Mouse (Mus musculus): ENCODE measurements around the gene Nktr. TPM values are rescaled to one million over a fixed set of nuclear protein-coding genes. Genes with fewer than 3 reads are reported as not detected.

Nktr gene
- polyA plus RNA-seq (2012) = 21.3 and 36.5 TPM in 2 replicates

DNA sequence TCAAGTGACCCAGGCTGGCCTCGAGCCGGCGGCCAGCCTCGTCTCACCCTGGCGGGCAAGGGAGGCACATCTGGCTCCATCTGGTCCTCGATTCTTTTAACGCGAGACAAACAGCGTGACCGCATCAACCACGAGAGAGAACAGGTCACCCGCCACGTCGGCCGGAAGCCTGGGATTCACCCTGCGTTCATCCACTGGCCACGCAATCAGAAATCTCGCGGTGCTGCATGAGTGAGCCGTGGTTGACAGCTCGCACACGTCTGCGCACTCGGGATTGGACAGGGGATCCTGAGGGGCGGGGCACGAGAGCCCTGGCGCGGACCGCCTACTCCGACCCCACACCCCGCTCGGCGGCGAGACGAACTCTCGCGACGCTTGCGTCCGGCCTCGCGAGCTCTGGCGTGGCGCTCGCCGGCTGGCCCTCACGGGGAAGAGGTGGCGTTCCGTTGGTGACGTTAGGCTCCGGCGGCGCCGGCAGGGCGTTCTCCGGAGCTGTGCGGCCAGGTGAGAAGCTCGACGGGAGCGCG, at the start of gene Nktr:
TSS of gene Nktr (plus strand) at position 378 of the 527 bp plus-strand sequence.

DNA sequence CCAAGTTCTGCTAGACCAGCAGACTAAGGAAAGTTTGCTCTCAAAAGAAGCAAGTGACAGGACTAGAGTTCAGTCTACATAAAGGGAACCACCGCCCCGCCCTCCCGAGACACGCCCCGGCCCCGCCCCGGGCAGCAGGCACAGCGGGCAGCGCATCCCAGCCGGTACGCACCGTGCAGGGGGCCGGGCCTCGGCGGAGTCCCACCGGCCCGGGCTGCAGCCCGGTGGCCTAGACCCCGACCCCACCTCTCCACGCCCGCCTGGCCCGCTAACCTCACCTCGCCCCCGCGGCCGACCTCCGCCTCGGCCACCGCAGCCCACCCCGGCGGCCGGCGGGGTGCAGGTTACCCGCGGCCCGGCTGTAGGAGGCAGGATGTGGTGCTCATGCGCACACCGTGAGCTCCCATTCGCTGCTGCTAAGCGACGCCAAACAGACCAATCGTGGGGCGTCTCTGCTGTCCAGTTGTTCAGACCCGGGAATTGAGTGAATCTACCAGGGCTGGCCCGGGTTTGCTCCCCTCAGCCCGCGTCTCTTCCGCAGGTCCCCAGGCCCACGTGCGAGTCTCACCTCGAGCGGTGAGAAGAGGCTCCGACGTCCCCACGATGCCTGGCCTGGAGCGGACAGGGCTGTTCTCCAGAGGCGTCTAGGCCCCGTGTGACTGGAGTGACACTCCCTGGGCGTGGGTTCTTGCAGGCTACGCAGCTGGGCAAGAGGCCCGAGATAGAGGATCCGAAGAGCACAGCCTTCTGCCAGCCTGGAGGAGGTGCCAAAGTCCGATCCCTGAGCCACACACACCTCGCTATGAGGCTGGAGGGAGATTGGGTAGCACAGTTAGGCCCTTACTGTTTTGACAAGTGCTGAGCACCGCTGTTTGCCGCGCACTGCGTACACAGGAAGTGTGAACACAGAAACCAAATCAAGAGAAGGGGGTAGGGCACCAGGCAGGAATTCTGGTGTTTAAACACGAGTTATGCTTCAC, 14.0 kb upstream of the Nktr start, which contains the start of gene Sec22c:
TSS of gene Sec22c (minus strand) at position 845 of the 980 bp plus-strand sequence.

DNA sequence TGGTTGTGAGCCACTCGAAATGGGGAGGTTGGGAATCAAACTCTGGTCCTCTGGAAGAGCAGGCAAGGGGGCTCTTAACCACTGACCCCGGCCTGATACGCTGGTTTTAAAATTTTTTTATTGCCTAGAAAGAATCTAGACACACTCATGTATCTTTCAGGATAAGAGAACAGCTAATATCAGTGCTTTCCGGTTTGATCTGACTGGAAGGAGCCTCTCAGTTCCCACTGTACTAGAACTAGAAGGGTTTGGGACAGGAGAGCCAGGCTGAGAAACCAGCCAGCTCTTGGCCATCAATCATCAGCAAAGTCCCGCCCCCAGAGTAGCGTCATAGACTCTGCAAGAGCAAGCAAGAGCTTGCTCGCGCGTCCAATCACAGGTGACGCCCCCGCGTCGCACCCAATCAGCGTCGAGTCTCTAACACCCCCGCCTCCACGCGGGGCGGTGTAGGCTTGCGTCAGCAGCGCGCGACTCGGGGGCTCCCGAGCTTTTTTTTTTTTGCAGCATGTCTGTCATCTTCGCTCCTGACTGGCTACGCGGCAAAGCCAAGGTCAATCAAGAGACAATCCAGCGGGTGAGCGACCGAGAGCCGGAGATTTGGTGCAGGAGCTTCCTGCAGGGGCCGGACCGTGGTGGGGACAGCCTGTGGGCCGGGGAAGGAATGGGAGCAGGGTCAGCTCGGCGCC, 8.9 kb upstream of the Nktr start, which contains the start of gene Ss18l2:
TSS of gene Ss18l2 (plus strand) at position 432 of the 686 bp plus-strand sequence.

DNA sequence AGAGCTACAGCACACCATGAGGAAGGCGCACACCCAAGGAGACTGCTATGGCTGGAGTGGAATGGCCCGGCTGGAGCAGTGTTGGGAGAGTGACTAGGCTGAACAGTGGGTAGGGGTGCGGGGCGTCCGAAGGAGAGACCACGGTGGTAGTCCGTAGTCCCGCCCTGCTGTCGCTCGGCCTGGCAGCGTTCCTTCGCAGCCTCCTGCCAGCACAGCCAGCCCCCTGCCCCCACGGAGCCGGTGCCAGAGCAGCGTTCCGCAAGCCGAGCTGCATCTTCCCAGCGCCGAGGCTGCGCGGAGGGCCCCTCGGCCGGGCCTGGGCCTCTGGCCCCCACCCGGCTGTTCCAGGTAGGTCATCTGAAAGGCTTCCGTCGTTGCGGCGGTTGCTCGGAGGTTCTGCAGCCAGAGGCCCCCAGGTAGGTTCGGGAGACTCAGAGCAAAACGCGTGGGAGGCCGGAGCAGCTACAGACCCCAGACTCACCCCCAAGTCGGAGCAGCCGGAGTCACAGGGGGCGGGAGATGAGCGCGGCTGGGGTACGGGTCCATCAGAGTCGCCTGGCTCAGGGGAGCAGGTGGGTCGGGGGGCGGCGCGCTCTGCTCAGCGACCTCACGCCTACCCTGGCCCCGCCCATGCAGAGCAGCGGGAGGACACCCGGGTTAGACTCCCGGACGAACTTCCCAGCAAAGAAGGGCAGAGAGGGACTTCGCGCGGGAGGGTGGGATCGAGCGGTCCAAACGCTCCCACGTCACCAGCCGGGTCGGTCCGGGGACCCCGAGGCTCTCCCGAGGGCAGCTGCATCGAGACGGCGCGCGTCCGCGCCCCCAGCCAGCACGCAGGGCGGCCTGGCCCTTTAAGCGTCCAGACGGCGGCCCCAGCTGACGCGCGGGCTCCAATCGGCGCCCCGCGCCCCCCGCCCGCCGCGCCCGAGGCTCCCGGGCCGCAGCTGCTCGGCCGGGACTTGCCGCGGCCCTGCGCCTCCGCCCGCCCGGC, 40.4 kb downstream of the Nktr start, which contains the start of gene Zfp651:
TSS of gene Zfp651 (plus strand) at position 240 of the 991 bp plus-strand sequence.

DNA sequence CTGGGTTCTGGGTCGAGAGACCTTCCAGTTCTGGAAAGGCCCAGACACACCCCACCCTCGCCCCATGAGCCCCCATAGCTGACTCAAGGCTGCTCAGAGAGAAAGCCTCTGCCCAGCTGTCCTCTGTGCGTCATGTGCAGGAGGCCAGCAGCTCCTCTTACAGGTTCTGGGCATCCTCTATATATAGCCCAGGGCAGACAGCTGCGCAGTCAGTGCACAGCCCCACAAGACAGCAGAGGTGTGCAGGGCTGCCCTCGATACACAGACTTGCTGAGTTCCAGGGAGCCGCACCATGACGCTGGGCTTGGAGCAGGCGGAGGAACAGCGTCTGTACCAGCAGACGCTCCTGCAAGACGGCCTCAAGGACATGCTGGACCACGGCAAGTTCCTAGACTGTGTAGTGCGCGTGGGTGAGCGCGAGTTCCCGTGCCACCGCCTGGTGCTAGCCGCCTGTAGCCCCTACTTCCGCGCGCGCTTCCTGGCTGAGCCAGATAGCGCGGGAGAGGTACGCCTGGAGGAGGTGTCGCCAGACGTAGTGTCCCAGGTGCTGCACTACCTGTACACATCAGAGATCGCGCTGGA, 58.6 kb downstream of the Nktr start, which contains the start of gene Klhl40:
TSS of gene Klhl40 (plus strand) at position 124 of the 582 bp plus-strand sequence.

DNA sequence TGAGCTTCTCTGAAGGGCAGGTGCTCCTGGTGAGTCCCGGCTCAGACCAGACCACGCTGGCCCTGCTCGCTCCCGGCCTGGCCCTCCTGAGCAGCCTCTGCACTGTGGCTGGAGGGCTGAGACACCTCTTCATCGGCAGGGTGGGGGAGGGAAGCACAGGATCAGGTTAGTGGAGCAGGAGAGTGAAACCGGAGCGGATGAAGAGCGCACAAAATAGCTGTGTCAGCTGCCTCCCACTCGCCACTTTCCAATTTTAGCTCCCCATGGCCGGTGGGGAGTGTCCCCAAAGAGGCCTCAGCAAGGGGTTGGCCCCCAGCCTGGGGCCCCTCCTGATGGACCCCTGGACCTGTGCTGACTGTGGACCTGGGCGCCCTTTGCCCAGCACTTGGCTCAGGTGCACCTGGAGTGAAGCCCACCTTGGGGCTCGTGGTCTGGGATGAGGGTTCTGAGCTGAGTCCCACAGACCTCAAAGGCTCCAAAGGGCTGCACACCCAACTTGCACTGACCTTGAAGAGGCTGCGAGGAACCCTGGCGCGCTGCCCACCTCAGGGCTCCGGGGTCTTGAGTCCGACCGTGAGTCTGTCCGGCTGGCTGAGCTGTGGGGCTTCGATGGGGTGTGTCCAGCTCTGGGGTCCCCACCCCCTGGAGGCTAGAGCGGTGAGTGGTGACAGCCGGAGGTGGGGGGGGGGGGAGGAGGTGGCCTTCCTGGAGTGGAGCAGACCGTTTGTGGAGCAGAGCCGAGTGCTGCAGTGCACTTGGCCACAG, 73.0 kb downstream of the Nktr start, which contains the start of gene Hhatl:
TSS of gene Hhatl (minus strand) at position 751 of the 765 bp plus-strand sequence.

Other genes with a start within 250 kb of the Nktr start
- gene Cck, start 223.5 kb upstream of the Nktr start, polyA plus RNA-seq (2012) = not detected in 2 replicates
- not detected in 2 replicates for gene Lyzl4, start 77.1 kb upstream of the Nktr start, polyA plus RNA-seq (2012)
- 0.11 and 0.27 TPM in 2 replicates for gene Vipr1, start 76.5 kb upstream of the Nktr start, polyA plus RNA-seq (2012)
- 11.1 and 13.3 TPM in 2 replicates for gene Sec22c, start 13.7 kb upstream of the Nktr start, polyA plus RNA-seq (2012)
- 20.2 and 27.5 TPM in 2 replicates for gene Ss18l2, start 8.8 kb upstream of the Nktr start, polyA plus RNA-seq (2012)
- gene Zfp651, start 40.2 kb downstream of the Nktr start, polyA plus RNA-seq (2012) = 2.5 and 4.0 TPM in 2 replicates
- gene Klhl40, start 58.4 kb downstream of the Nktr start, polyA plus RNA-seq (2012) = 0.03 TPM in 1 of 2 replicates, not detected in the other
- not detected in 2 replicates for gene Hhatl, start 73.3 kb downstream of the Nktr start, polyA plus RNA-seq (2012)
- gene Ccdc13, start 120.3 kb downstream of the Nktr start, polyA plus RNA-seq (2012) = 0.12 TPM in 1 of 2 replicates, not detected in the other
- gene Higd1a, start 139.2 kb downstream of the Nktr start, polyA plus RNA-seq (2012) = 28.9 and 31.4 TPM in 2 replicates
- gene Ackr2, start 179.2 kb downstream of the Nktr start, polyA plus RNA-seq (2012) = not detected in 2 replicates
- not detected in 2 replicates for gene Cyp8b1, start 197.1 kb downstream of the Nktr start, polyA plus RNA-seq (2012)
- 0.03 and 0.17 TPM in 2 replicates for gene Fam198a, start 231.8 kb downstream of the Nktr start, polyA plus RNA-seq (2012)

All from megakaryocyte-erythroid progenitor cell, adult 5 weeks (primary cell).